Mouse (Mus musculus): ENCODE measurements around the gene Lipa.

Lipa gene

GRCm38 (mm10) chr19:34521978-34522377 lies 5.3 kb downstream of the Lipa start:
- DNase-seq = no peak

DNA sequence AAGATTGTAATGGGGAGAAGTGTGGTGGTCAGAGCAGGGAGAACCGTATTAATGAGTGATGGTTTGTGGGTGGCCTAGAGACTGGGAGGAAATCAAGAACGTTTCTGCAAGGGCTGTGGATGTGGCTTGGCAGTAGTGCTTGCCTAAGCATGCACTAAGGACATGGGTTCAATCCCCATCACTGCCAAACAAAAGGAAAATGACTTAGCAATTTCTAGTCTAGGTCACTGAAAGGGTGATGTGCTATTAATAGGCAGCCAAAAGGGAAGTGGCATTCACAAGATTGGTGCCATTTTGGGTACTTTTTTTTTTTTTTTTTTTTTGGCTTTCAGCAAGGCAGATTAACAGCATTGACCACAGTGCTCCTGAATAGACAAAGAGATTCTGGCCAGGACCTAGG lies 5.9 kb downstream of the Lipa start:
- DNase-seq = no peak

- DNase-seq = no peak
Observed at GRCm38 (mm10) chr19:34520051-34520450, 7.2 kb downstream of the Lipa start.

DNA sequence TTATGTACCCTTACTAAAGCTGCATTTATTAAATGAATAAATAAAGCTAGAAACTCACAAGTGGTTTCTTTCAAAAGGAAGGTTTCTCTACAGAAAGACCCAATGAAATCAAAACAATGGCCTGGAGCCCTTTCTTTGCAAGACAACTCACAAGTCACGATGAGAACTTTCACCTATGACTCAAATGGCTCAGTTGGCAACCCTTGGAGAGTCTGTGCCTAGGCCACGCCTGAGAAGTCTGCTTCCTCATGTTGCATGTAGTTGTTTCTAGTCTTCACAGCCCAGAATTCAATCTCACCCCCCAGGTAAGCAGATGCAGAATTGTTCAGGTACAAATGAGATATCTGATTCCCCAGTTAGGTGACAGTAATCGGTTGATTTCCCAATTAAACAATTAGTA lies 7.6 kb downstream of the Lipa start:
- DNase-seq = peak; percentile 49

DNA sequence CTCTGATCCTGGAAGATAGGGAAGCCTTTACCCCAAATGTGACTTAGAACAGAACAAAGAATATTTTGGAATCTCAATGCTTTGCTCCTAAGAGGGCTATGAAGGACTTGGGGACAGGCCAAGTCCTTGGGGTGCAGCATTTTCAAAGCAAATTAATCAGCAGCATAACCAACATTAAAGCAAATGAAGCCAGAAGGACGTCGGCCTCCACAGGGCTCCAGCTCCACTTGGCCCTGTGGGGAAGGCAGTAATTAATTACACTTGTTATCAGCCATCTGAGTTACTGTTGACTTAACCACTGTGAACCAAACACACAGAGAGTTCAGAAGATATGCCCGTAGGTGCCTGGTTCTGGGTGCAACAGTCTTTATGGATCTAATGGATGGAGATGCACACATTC lies 8.5 kb downstream of the Lipa start:
- no peak for DNase-seq

DNA sequence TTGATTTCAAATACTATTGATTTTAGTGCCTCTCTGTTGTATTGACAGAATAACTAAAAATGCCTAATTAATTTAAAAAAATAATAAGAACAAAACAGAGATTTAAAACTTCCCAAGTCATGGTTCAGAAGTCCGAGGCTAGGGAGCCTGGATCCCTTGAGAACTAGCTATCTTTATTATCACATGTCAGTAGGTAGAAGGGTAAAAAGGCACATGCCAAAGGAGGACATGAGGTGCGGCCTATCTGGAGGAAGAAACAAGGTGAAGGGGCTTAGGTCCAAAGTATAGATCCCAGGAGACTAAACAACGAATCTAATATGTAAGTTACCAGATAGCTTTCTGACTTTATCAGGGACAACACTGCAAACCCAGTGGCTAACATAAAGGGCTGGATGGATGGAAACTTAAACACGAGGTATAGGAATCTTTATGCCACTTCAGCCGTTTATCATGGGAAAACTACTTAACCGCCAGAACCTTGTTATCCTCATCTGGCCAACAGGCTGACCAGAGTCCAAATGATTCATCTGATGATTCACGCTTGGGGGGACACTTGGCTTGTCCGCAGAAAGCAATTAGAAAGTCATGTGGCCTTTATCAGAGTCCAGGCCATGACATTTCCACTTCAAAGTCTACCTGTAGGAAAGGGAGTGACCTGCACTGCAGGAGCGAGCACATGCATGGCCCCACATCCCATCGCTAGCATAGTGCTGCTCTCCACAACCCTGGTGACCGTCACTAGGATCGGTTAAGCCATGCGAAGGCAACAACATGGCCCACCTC lies 9.3 kb downstream of the Lipa start:
- DNase-seq = no peak

- peak; percentile 73 for DNase-seq
Observed at GRCm38 (mm10) chr19:34517197-34517596, 10.1 kb downstream of the Lipa start.

DNA sequence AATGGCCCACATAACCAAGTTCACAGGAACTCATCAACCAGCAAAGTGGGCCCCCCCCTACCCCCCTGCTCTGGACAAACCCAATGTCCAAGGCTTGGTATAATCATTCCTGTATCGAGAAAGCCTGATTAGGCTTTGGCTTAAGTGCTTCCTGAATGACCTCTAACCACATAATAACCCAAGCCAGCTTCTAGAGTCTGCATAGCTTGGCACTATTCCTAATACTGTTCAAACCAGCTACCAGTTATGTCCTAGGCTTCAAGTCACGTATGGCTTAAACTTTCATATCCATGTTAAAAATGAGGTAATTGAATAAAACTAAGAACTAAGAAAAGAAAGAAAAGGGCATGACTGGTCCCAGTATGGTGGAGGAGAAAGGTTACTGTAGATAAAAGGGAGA lies 10.9 kb downstream of the Lipa start:
- DNase-seq = no peak

DNA sequence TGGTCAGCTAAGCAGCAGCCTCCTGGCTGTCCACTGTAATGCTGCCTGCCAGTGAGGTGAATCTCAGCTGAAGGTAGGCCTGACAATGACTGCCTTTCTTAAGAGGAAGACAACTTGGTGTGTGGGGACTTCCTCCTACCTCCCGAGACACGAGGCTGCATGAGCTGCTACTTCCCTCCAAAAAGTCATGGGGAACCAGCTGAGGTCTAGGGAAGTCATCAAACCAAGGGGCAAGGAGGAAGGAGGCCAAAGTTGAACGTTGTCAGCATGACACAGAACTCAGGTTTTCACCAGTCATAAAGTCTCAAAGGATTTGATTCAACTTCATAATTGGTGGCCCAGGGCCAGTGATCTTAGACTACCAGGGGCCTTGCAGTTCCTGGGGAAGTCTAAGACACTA lies 11.6 kb downstream of the Lipa start:
- peak; percentile 60 for DNase-seq

DNA sequence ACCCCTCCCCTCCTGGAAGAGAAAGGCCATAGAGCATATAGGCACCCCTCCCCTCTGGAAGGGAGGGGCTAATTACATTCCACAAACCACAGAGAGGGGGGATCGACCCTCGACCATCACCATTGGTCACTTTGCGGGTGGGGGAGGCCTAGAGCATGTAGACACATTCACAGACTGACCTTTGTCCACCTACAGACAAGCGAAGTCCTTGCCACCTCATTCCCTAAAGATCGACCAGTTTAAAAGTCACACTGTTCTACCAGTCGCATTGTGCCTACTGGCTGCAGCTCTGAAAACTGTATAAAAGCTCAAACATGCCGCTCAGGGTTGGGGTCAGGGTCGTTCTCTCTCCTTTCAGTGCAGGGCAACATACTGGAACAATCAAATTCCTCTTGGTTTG lies 15.7 kb downstream of the Lipa start:
- DNase-seq = no peak

DNA sequence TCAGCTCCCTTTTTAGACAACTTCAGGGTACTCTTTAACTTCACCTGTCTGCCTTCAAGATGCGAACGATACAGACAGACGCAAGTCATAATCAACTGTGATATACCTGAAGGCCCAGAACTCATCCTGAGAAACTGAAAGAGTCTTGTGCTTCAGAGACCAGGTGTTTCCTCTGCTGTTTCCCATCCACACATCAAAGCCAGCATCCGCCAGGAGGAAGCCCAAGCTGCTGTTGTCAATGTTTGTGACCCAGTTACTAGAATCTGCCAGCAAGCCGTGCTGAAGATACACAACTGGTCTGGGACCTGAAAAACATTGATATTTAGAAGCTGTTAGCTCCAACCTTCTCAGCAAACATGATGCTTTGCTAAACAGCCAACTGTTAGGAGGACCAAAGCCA lies 16.6 kb downstream of the Lipa start:
- DNase-seq = no peak

- DNase-seq = no peak
Observed at GRCm38 (mm10) chr19:34505161-34505721, 22.0 kb downstream of the Lipa start.

- DNase-seq = peak; percentile 91
Observed at GRCm38 (mm10) chr19:34500763-34501162, 26.5 kb downstream of the Lipa start.

DNA sequence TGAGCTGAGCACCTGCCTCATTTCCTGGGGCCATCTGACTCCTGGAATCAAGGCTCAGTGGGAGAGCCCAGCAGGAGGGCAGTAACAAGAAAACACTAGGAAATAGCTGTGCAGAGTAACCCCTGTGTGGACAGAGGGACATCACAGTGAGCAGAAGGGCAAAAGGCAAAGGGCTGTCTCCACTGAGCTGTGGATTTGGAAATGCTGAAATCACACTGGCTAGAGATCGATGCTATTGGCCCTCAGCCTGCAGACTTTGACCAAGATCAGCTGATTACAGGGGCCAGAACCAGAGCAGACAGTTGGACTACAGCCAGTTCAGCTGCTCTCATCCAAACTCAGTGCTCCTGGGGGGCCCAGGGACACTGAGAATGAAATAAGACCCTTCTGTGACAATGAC lies 30.9 kb downstream of the Lipa start:
- DNase-seq = no peak

DNA sequence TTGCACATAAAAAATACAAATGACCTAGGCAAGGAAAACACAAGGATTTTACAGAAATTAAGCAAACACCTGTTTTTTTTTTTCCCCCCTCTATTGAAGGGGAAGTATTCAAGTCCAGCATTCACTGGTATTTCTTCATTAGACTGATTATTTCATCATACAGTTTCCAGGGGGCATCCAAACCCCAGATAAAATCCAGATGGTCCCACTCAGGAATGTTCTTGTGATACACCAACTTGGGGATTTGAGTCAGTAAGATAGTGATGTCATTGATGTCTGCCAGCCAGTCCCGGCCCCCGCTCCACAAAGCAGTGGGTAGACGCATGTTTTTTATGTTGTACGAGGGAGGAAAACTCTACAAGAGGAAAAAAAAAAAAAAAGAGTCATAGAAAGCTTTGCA lies 33.4 kb downstream of the Lipa start:
- DNase-seq = no peak

GRCm38 (mm10) chr19:34483547-34483946 lies 43.7 kb downstream of the Lipa start:
- peak; percentile 88 for DNase-seq

- peak; percentile 73 for DNase-seq
Observed at GRCm38 (mm10) chr19:34474991-34475971, 52.0 kb downstream of the Lipa start, which contains the start of gene Ch25h. TSS of gene Ch25h (minus strand) at chr19:34475164.

- peak; percentile 10 for DNase-seq
Observed at GRCm38 (mm10) chr19:34474228-34474990, 52.9 kb downstream of the Lipa start.

DNA sequence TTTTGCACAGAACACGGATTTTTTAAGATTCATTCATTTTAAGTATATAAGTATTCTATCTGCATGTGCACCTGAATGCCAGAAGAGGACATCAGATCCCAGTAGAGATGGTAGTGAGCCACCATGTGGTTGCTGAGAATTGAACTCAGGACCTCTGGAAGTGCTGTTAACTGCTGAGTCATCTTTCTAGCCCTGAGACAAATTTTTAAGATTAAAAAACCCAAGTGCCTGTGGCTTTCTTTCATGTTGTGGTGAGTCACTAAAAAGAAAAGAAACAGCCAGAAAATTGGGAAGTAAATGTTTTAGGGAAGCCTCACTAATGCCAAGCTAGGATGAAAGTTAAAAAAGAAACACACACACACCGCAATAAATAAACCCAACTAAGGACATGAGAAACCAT lies 55.6 kb downstream of the Lipa start:
- no peak for DNase-seq

- DNase-seq = no peak
Observed at GRCm38 (mm10) chr19:34468794-34469193, 58.5 kb downstream of the Lipa start.

- no peak for DNase-seq
Observed at GRCm38 (mm10) chr19:34468216-34468615, 59.1 kb downstream of the Lipa start.

- peak; percentile 37 for DNase-seq
Observed at GRCm38 (mm10) chr19:34464453-34464852, 62.8 kb downstream of the Lipa start.

Data from lung, postnatal 36 days (tissue).